19 mouse cellular contexts compared by ENCODE assay signal in genomic region chr16:78560627-78561026, GRCm38 (mm10).
"Had no signal": no experiment of that assay in that cellular context is flagged by ENCODE, and none has a peak within 500 bp of the region (broad histone marks: within the 10 kb centered on the region; RNA-seq: fewer than 3 reads in every experiment).

No protein-coding gene starts in this region.

- DNase-seq: kidney, adult 2 months; kidney, postnatal 25 days; left cerebral cortex, postnatal 4 days; lung, embryonic 14.5 days; right cerebral cortex, postnatal 14 days; spleen, adult 18-20 months had no signal

- H3K27me3 ChIP-seq: limb, embryonic 12.5 days; limb, embryonic 15.5 days; midbrain, embryonic 12.5 days; midbrain, embryonic 15.5 days; neural tube, embryonic 12.5 days; neural tube, embryonic 15.5 days; stomach, embryonic 15.5 days had no signal

- H3K4me1 ChIP-seq: midbrain, embryonic 12.5 days; midbrain, embryonic 15.5 days; neural tube, embryonic 12.5 days; neural tube, embryonic 15.5 days; stomach, embryonic 15.5 days had no signal

- H3K4me3 ChIP-seq: limb, embryonic 12.5 days; limb, embryonic 15.5 days; midbrain, embryonic 12.5 days; midbrain, embryonic 15.5 days; neural tube, embryonic 12.5 days; neural tube, embryonic 15.5 days; stomach, embryonic 15.5 days had no signal

- ATAC-seq: intestine, embryonic 16.5 days; liver, postnatal 0 days; lung, postnatal 0 days; midbrain, embryonic 15.5 days had no signal

- H3K27ac ChIP-seq: kidney, postnatal 0 days; limb, embryonic 12.5 days; limb, embryonic 15.5 days; liver, embryonic 14.5 days; macrophage; midbrain, embryonic 12.5 days; midbrain, embryonic 15.5 days; neural tube, embryonic 12.5 days; neural tube, embryonic 15.5 days; stomach, embryonic 15.5 days had no signal
